Mouse (Mus musculus): ENCODE measurements at regions not wholly inside any gene's neighbourhood (a gene's known extent, or its start where the extent isn't known, plus 50 kb on each side); places are given as distances from the start of the nearest gene placed in this dataset.
A peak's percentile ranks its signal among the peaks of the same experiment; 100 is the strongest.

DNA sequence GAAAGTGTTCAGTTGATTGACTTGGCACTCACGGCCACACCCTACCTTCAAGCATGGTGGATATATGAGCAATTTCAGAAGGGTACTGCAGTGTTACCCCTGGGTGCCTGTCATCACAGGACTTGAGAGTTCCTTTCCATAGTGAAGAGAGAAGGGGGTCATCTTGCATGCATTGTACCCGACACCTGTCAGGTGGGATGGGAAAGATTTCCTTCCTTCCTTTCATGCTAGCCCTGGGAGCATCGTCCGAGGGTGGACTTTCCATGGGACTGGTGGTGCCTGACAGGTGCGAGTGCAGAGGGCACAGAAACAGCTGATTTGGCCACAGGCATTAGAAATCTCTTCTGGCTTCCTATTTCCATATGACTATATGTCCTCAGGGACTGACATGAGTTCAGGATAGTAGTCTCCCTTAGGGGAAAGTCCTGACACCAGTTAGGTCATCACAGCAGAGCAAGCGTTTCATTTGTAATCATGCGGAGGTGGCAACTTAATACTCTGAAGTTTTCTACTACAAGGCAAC, 342.1 kb upstream of the Id2 start:
- peak; percentile 79 for DNase-seq

GRCm38 (mm10) chr12:25438217-25439028, 341.5 kb upstream of the Id2 start:
- DNase-seq, result peak; percentile 93

GRCm38 (mm10) chr12:25437556-25437955, 340.6 kb upstream of the Id2 start:
- DNase-seq, result peak; percentile 83

DNA sequence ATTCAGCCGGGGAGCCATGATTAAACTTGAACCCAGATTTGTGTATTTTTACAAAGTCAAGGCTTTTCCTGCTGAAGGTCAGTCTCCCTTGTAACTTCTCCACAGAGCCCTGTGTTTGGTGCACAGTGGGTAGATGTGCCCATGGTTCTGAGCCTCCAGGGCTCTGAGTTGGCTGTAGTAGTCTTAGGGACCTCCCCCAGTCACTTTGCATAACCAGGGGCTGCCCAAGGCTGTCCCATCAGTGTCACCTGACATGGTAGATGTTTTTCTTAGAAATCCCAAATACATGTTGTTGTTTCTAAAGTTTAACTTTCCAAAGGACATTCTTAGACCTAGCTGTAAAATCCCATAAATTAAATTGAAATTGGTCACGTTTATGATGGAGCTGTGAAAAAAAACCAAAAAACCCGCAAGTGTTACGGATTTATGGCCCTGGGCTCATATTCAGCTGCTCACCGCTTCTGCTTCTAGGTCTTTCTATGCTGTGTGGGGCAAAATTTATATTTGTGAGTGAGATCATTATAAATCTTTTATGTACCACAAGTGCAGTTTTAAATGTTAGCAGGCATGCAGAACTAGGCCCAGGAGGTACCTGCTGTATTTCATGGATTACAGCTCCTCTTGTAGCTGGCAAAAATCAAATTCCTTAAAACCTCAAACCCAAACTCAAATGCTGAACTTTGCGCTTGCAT, 339.4 kb upstream of the Id2 start:
- DNase-seq, result peak; percentile 81

DNA sequence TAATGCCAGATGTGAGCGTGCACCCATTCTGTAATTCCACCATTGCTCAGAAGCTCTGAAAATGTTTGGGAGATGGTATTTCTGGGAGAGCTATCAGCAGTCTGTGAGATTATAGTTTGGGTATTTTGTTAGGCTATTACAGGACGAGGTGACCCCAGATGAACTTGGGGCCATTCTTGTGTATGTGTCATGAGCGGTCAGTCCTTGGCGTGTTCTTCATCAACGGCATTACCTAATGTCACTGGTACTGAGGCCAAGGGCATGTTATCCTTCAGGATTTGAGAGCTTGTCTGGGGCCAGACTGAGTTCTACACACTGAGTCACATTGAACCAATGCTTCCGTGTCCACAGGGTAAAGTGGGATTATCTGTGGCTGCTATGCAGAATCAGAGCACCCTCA, 335.9 kb upstream of the Id2 start:
- DNase-seq, result peak; percentile 87

- peak; percentile 66 for DNase-seq
Measured at GRCm38 (mm10) chr12:25430911-25431310, 334.0 kb upstream of the Id2 start.

DNA sequence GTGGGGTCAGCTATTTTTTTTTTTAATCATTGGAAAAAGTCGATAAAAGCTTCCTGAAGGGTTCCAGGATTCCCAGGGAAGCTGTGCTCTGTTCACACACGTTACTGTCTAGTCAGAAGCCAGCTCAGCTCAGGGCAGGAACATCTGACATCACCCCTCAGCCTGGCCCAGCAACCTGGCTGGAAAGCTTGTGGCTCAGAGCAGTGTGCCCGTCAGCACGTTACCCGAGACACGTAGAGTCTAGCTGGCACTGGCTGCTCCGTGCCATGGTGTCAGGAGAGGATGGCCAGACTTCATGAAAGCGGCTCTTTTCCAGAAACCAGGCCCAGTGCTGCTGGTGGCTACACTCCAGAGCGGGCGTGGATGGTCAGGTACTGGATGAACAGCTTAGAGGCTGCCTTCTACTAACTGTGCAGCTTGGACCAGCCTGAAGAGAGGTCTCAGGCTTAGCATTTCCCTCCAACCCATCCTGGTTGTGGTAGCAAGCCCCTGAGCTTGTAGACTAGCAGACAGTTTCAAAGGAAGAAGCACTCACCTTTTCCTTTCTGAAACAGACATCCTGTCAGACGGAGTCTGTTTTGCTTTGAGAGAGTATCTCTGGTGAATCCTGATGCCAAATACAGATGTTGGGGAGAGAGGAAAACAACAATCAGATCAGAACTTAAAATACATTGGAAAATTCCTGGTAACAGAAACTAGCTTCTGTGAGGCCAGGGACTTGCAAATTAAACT, 331.1 kb upstream of the Id2 start:
- DNase-seq, result peak; percentile 80

DNA sequence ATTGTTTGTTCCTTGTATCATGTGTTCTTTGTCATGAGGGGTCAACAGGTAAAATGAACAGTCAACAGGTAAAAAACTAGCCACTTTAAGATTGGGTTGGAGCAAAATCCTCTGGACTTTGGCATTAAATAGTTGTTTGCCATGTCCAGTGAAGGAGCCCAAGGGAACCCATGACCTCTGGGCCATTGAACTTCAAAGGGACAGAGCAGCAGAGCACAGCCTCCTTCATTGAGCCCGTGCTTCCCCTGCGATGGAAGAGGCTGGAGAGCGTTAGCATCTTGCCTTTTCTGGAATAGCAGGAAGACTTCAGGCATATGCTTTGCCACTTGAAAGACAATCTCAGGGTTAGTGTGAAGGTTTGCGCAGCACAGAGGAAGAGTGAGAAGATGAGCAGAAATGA, 320.4 kb upstream of the Id2 start:
- peak; percentile 68 for DNase-seq

DNA sequence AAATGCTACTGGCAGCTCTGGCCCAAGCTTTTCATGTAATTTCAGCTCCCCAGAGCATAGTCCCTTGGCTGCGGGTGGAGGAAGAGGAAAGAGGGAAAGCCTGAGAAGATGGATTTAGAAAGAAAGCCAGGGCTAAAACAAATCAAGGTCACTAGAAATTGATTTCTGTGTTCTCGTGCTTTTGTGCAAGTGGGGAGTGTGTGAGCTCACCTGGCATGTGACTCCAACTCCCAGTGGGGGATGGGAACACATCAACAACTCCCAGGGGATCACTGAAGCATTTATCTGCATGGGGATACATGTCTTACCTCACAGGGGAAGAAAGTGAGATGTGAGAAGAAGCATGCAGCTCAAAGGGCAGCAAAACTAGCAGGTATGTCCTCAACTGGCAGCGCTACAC, 319.6 kb upstream of the Id2 start:
- peak; percentile 40 for DNase-seq

DNA sequence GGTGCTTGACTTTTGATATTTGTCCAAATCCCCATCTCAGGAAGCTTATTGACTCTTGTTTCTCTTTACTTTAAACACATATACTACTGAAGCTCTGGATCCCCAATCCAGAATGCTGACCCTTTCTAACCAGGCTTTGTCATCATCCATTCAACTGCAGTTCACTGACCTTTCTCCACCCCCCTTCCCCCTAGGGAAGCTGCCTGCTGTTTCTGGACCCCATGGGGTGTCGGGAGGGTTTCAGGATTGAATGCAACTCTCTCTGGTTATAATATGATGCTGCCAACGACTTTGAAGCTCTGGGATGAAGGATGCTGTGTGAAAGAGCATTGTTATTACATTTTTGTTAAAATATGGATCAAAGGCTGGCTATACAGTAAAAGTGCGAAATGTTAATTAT, 318.7 kb upstream of the Id2 start:
- DNase-seq, result peak; percentile 55

DNA sequence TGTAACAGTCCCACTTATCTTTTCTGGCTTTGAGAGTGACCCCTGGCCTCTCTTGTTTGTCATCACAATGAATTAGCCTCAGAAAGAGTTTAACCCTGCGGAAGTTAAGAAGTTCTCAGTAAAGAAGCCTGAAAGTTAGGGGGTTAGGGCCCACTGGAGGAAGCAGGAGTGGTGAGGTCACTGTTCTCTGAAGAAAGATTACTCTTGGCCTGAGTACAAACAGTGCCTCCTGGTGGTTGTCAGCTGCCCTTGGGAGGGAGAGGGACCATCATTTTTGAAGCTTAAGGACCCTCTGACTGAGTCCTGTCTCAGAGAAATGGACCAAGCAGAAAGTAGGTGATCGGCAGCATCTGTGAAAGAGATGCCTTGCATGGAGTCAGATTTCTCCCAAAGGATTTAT, 318.3 kb upstream of the Id2 start:
- DNase-seq, result peak; percentile 85

- peak; percentile 46 for DNase-seq
Measured at GRCm38 (mm10) chr12:25407301-25407700, 310.4 kb upstream of the Id2 start.

DNA sequence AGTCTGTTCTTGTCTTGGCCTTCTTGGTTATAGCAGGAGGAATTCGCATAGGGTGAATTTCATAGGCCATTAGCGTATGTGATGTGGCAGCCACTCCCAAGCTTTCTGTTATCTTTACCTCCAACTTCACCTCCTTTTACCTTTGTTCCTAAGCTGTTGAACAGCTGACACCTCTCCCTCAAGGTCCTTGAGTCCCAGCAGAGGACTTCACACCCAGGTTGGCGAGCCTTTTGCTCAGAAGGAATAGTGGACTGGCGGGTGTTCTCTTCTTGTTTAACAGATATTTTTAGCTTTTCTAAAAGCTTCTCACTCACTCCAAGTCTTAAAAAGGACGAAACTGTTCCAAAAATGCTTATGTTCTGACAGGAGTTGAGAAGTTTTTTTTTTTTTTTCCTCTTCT, 303.4 kb upstream of the Id2 start:
- peak; percentile 58 for DNase-seq

- DNase-seq, result peak; percentile 79
Measured at GRCm38 (mm10) chr12:25398726-25399125, 301.8 kb upstream of the Id2 start.

DNA sequence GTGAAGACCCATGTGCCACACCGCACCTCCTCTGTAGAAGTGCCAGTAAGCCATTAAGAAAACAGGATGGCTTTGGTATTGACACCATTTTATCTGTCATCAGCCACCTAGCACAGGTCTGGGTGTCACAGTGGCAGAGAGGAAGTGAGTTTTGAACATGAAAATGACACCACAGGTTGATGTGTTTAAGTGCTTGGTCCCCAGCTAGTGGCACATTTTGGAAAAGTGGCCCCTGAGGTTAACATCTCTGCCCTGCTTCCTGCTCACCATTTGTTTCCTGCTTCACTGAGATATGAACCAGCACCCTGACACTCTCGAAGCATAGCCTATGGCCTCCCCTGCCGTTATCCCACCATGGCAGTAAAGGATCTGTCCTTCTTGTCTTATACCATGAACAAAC, 297.4 kb upstream of the Id2 start:
- peak; percentile 76 for DNase-seq

DNA sequence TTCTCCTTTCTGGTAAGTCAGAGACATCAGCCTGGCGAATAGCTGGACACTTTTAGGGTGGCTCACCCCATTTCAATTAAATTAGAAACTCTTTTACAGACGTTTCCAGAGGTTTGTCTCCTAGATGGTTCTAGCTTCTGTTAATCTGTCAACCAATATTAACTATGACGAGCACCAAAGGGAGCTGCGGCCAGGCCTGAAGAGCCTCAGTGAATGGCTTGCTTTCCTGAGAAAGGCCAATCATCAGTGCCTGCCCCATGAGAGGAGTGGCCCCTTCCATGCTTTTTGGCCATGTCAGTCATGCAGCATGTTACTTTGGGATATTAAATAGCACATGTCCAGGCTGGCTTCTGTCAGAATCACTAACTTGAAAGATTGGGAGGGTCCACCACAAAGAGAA, 296.6 kb upstream of the Id2 start:
- DNase-seq, result peak; percentile 83

DNA sequence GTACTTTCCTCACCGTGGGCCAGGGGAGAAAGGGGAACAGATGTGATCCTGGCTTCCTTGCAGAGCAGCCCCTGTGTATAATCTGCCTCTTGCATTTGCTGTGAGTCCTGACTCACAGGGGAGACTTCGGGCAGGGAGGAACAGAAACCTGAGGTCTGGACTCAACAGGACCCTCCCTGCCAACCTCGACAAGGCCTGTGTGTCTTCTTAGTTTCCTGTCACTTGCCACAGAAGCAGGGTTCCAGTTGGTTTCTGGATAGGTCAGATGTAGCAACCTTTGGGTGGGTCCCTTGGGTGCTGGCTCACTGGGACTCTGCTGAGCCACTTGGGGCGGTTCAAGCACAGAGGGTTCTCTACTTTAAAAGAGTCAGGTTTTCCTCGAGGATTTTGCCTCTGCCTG, 292.3 kb upstream of the Id2 start:
- DNase-seq, result peak; percentile 81

DNA sequence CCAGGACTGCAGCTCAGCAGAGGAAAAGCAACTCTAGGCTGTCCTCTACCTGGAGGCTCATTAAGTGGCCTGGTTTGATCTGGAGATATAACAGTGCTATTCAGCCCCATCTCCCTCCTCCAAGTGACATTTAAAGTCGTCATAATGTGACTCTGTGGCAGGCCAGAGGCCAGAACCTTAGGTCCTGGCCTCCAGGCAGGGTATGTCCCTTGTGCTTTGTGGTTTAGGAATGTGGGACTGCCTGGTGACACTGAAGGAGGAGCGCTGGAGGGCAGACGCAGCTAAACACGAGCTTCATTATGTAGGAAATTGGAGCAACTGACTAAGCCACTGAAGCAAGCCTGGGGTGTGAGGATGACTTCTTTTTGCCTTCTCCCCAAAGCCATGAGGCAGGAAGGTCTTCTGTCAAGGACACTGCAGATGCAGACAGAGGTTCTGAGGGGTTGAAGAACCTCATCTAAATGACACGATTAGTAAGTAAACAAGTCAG, 290.9 kb upstream of the Id2 start:
- peak; percentile 76 for DNase-seq

- DNase-seq, result peak; percentile 61
Measured at GRCm38 (mm10) chr12:25382961-25383360, 286.0 kb upstream of the Id2 start.

- peak; percentile 23 for DNase-seq
Measured at GRCm38 (mm10) chr12:25382475-25382874, 285.5 kb upstream of the Id2 start.

GRCm38 (mm10) chr12:25381619-25382018, 284.7 kb upstream of the Id2 start:
- peak; percentile 81 for DNase-seq

GRCm38 (mm10) chr12:25379996-25380395, 283.1 kb upstream of the Id2 start:
- peak; percentile 79 for DNase-seq

DNA sequence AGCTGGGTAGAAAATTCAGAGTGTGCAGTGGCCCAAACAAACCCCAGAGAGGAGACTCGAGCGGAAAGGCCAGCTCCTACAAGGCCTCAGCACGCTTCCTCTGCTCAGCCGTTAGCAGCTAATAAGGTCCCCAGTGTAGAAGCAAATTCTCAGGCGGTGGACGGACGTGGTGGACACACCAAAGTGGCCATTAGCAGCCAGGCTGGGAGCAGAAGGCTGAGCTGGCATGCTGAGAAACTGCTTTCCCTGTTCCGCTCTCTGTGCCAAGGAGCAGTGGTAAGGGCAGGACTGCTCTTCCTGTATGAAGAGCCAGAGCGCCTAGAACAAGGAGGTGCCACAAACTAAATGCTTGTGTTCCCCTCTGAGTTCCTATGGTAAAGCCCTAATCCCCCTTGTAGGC, 282.1 kb upstream of the Id2 start:
- peak; percentile 68 for DNase-seq

All from heart, adult 11 months (tissue).